Mouse (Mus musculus): ENCODE results near the gene Nsrp1. TPM values are rescaled to one million over a fixed set of nuclear protein-coding genes. Genes with fewer than 3 reads are reported as not detected.

Nsrp1 gene
- polyA plus RNA-seq, 1 experiment from 2014 or later: 58.2 TPM

DNA sequence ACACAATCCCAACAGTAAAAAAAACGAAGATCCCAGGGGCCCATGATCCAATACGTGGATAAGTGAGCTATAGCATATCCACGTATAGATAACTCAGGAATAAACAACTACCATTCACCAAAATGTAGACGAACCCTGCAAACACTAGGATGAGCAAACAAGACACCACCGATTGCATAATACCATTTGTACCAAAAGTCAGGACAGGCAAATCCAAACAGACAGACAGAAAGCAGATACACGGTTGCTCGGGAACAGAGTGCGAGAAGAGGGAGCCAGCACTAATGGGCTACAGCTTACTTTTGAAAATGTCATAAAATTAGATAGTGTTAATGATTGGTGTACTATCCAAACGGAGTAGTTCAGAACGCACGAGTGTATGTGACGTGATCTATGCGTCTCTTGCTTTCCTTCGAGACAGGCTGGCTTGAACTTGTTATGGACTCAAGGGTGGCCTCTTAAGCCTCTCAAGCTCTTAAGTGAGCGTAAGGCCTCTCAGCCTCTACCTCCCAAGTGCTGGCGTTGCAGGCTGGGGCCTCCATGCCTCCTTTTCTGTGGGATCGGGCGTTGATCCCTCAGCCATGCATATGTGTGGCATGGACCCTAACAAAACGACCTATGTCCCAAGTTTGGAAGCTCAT, 20.2 kb upstream of the Nsrp1 start:
- DNase-seq: peak; percentile 17
- Histone ChIP-seq H3K27me3 (ENCODE audit: insufficient read depth, low read length) (no peaks in the 10 kb centered on the region), H3K9ac (no peak overlapping the region), H3K27ac (ENCODE audit: low read depth) (no peak overlapping the region), H3K4me3 (ENCODE audit: low read depth, low read length) (no peak overlapping the region), H3K9me3 (ENCODE audit: low read depth, low read length) (no peaks in the 10 kb centered on the region), H3K4me2 (no peak overlapping the region), H3K36me3 (ENCODE audit: insufficient read depth) (no peaks in the 10 kb centered on the region), H3K4me1 (ENCODE audit: insufficient read depth) (peaks cover 7% of the 10 kb centered on the region; the same call in 1 of the 2 replicates)
- no peak for ATAC-seq (ENCODE audit: insufficient read depth)
- TF ChIP-seq CTCF (IDR thresholded peaks at IDR 0.05; ENCODE audit: low read depth): no peak
- WGBS: 49% methylated on average over 19 of the region's 19 CpGs

DNA sequence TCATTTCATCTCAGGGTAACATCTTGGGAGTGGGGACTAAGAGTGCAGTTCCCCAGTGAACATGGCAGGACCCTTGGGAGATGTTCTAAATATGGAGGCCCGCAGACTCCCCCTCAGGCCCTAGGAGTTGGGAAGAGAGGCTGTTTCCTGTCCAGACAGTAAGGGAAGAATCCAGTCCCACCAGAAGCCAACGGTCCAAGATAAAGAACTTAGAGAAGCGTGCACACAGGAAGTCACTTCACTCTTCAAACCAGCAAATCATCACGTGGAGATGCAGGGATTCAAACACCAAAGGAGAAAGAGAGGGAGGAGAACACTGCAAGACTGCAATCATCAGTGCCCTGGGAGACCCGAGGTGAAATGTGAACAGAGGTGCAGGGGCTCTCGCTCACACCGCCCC, 18.8 kb upstream of the Nsrp1 start:
- Histone ChIP-seq H3K4me2 (no peak overlapping the region), H3K9me3 (ENCODE audit: low read depth, low read length) (no peaks in the 10 kb centered on the region), H3K27ac (ENCODE audit: low read depth) (no peak overlapping the region), H3K27me3 (ENCODE audit: insufficient read depth, low read length) (no peaks in the 10 kb centered on the region), H3K9ac (no peak overlapping the region), H3K36me3 (ENCODE audit: insufficient read depth) (no peaks in the 10 kb centered on the region), H3K4me3 (ENCODE audit: low read depth, low read length) (no peak overlapping the region), H3K4me1 (ENCODE audit: insufficient read depth) (peaks cover 7% of the 10 kb centered on the region; the same call in 1 of the 2 replicates)
- DNase-seq: peak; percentile 11
- ATAC-seq (ENCODE audit: insufficient read depth): no peak
- 54% methylated on average over 7 of the region's 7 CpGs for WGBS
- no peak for TF ChIP-seq CTCF (IDR thresholded peaks at IDR 0.05; ENCODE audit: low read depth)

DNA sequence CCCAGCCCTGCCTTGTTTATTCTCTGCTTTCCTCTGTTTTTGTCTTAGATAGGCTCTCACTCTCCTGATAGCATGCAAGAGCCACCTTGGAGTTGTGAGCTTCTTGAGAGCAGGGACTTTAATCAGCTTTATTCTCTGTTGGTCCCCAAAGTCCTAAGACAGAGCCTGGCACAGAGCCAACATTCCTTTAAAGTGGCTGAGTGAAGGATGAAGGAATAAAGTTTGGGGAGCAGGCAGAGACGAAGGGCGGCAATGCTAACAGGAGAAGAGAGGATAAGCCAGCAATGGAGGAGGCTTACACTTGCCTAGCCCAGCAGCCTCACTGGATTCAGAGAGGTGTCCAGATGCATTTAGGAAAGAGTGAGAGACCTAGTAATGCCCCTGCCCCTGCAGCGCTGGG, 18.3 kb upstream of the Nsrp1 start:
- H3K36me3 ChIP-seq (ENCODE audit: insufficient read depth): no peaks in the 10 kb centered on the region
- ATAC-seq (ENCODE audit: insufficient read depth): no peak
- no peaks in the 10 kb centered on the region for H3K27me3 ChIP-seq (ENCODE audit: insufficient read depth, low read length)
- DNase-seq: peak; percentile 78
- H3K4me3 ChIP-seq (ENCODE audit: low read depth, low read length): no peak overlapping the region
- TF ChIP-seq CTCF (IDR thresholded peaks at IDR 0.05; ENCODE audit: low read depth): no peak
- H3K9ac ChIP-seq: no peak overlapping the region
- no peaks in the 10 kb centered on the region for H3K9me3 ChIP-seq (ENCODE audit: low read depth, low read length)
- no peak overlapping the region for H3K4me2 ChIP-seq
- no peak overlapping the region for H3K27ac ChIP-seq (ENCODE audit: low read depth)
- peaks cover 7% of the 10 kb centered on the region; the same call in 1 of the 2 replicates for H3K4me1 ChIP-seq (ENCODE audit: insufficient read depth)
- 41% methylated on average over 3 of the region's 3 CpGs for WGBS

GRCm38 (mm10) chr11:77095206-77095605, 17.0 kb upstream of the Nsrp1 start:
- H3K4me2 ChIP-seq: no peak overlapping the region
- no peak overlapping the region for H3K9ac ChIP-seq
- peaks cover 7% of the 10 kb centered on the region; the same call in 1 of the 2 replicates for H3K4me1 ChIP-seq (ENCODE audit: insufficient read depth)
- WGBS: 37% methylated on average over 10 of the region's 10 CpGs
- H3K27me3 ChIP-seq (ENCODE audit: insufficient read depth, low read length): no peaks in the 10 kb centered on the region
- no peak for TF ChIP-seq CTCF (IDR thresholded peaks at IDR 0.05; ENCODE audit: low read depth)
- DNase-seq (peak; percentile 53), ATAC-seq (ENCODE audit: insufficient read depth) (no peak)
- H3K9me3 ChIP-seq (ENCODE audit: low read depth, low read length): no peaks in the 10 kb centered on the region
- no peak overlapping the region for H3K4me3 ChIP-seq (ENCODE audit: low read depth, low read length)
- H3K27ac ChIP-seq (ENCODE audit: low read depth): no peak overlapping the region
- no peaks in the 10 kb centered on the region for H3K36me3 ChIP-seq (ENCODE audit: insufficient read depth)

DNA sequence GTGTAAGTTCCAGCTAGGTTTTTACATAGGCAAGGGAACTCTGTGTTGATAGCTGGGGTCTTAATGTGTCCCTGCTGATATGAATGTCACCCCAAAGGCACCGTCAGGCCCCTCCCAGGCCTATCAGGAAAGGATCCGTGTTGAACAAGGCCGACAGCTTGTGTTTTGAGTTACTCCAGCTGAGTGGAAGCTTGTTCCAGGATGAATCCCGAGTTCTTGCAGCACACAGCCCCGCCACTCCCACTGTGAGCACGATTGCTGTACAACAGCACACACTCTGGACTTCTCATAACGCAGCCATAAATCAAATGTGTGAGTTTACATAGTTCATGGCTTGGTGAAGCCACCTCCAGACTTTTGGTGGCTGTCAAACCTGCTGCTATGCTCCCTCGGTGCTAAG, 15.9 kb upstream of the Nsrp1 start:
- Histone ChIP-seq H3K27ac (ENCODE audit: low read depth) (no peak overlapping the region), H3K36me3 (ENCODE audit: insufficient read depth) (no peaks in the 10 kb centered on the region), H3K4me3 (ENCODE audit: low read depth, low read length) (no peak overlapping the region), H3K9ac (no peak overlapping the region), H3K9me3 (ENCODE audit: low read depth, low read length) (no peaks in the 10 kb centered on the region), H3K4me2 (no peak overlapping the region), H3K27me3 (ENCODE audit: insufficient read depth, low read length) (no peaks in the 10 kb centered on the region), H3K4me1 (ENCODE audit: insufficient read depth) (peaks cover 7% of the 10 kb centered on the region; the same call in 1 of the 2 replicates)
- WGBS: 37% methylated on average over 8 of the region's 8 CpGs
- no peak for TF ChIP-seq CTCF (IDR thresholded peaks at IDR 0.05; ENCODE audit: low read depth)
- no peak for ATAC-seq (ENCODE audit: insufficient read depth)
- peak; percentile 17 for DNase-seq

GRCm38 (mm10) chr11:77093208-77093607, 15.0 kb upstream of the Nsrp1 start:
- no peak for ATAC-seq (ENCODE audit: insufficient read depth)
- Histone ChIP-seq H3K4me3 (ENCODE audit: low read depth, low read length) (peak overlapping the region; percentile 23), H3K4me2 (peak overlapping the region; percentile 59), H3K9ac (peak overlapping the region; percentile 46), H3K9me3 (ENCODE audit: low read depth, low read length) (no peaks in the 10 kb centered on the region), H3K4me1 (ENCODE audit: insufficient read depth) (peaks cover 7% of the 10 kb centered on the region; the same call in 1 of the 2 replicates), H3K27me3 (ENCODE audit: insufficient read depth, low read length) (no peaks in the 10 kb centered on the region), H3K36me3 (ENCODE audit: insufficient read depth) (no peaks in the 10 kb centered on the region), H3K27ac (ENCODE audit: low read depth) (no peak overlapping the region)
- TF ChIP-seq CTCF (IDR thresholded peaks at IDR 0.05; ENCODE audit: low read depth): peak; percentile 63
- 3% methylated on average over 11 of the region's 11 CpGs for WGBS
- peak; percentile 83 for DNase-seq

DNA sequence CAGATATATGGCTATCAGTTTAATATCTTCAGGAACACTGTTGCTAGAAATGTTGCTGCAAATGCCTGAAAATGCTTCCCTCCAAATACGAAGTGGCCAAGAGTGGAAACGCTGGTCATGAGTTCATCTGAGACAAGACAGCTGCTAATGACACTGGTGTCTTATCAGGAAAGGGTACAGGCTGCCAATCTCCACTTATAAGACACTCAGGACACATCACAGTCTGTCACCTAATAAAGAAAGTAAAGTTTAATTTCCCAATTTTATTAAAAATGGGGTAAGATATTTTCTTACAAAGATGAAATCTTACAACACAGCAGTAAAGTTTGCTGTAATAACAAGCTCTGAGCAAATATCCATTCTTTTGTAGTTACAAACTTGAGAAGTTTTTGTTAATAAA, 10.9 kb upstream of the Nsrp1 start:
- Histone ChIP-seq H3K4me1 (ENCODE audit: insufficient read depth) (no peaks in the 10 kb centered on the region), H3K4me2 (no peak overlapping the region), H3K27ac (ENCODE audit: low read depth) (no peak overlapping the region), H3K27me3 (ENCODE audit: insufficient read depth, low read length) (no peaks in the 10 kb centered on the region), H3K9me3 (ENCODE audit: low read depth, low read length) (no peaks in the 10 kb centered on the region), H3K36me3 (ENCODE audit: insufficient read depth) (no peaks in the 10 kb centered on the region), H3K4me3 (ENCODE audit: low read depth, low read length) (no peak overlapping the region), H3K9ac (no peak overlapping the region)
- 33% methylated on average over 2 of the region's 2 CpGs for WGBS
- DNase-seq (no peak), ATAC-seq (ENCODE audit: insufficient read depth) (no peak)
- no peak for TF ChIP-seq CTCF (IDR thresholded peaks at IDR 0.05; ENCODE audit: low read depth)

All from lung, embryonic 14.5 days (tissue).